Mouse (Mus musculus): ENCODE data around the gene Pklr.
"Not testable (repeated sequence)": the region's sequence is repeated elsewhere in the genome, so short reads cannot be mapped to it uniquely, and the experiment has no call there.

Pklr gene

DNA sequence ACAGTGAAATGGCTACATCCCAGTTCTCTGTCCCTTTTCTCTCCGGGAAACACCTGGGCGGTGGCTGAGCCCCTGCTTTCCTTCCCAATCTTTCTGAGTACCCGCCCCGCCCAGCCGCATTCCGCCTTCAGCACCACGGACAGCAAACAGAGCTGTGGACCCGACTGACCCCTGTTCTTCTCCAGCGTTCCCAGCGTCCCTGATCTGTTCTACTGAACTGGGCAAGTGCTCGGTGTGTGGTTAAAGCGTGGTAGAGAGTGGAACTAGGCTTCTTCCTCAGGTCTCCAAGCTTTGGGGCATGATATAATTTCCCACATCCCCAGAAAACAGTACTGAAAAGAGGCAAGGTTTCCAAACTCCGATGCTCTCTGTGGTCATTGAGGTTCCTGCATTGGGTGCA, 23.3 kb downstream of the Pklr start:
- in situ Hi-C loops (cut with MboI; ENCODE audit: low pct_unique_long_range_greater_than_20kb in 1 of 2, low sequenced_read_pairs in 2 of 2, unreplicated experiment in 1 of 2): no loop called here

DNA sequence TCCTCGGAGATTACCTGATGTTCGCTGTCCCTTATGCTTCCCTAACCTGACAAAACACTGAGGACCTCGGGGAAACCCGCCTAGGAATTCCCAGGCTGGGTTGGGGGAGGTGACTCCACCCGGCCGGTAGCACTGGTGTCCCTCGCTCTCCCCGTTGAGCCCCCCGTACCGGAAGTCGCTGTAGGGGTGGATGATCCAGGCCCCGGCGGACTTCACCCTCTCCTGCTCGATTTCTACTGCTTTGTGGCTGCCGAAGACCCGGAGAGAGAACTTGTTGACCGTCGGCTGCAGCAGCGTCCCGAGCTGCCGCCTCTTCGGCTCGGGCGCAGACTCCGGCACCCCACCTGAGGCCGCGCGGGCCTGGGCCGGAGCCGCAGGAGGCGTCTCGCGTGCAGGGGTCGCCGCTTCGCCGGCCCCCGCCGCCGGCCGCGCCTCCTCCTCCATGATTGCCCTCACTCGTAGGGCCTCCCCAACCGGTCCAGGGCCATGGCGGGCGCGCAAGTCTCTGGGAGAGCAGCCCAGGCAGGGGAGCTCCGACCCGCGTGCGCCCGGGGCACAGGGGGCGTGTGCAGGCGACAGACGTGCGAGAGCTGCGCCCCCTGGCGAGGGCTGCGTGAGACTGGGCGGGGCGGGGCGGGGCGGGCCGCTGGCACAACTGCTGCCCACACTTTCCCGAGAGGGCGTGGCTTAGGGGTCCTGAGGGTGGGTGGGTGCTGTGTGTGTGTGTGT, 23.8 kb downstream of the Pklr start, which contains the start of gene Hcn3:
Gene Hcn3 (minus strand): TSS at position 581 of the 729 bp plus-strand sequence.
- in situ Hi-C loops (cut with MboI; ENCODE audit: low pct_unique_long_range_greater_than_20kb in 1 of 2, low sequenced_read_pairs in 2 of 2, unreplicated experiment in 1 of 2): no loop called here

GRCm38 (mm10) chr3:89161207-89161606, 25.3 kb downstream of the Pklr start:
- in situ Hi-C loops (cut with MboI; ENCODE audit: low pct_unique_long_range_greater_than_20kb in 1 of 2, low sequenced_read_pairs in 2 of 2, unreplicated experiment in 1 of 2): not testable (repeated sequence)

DNA sequence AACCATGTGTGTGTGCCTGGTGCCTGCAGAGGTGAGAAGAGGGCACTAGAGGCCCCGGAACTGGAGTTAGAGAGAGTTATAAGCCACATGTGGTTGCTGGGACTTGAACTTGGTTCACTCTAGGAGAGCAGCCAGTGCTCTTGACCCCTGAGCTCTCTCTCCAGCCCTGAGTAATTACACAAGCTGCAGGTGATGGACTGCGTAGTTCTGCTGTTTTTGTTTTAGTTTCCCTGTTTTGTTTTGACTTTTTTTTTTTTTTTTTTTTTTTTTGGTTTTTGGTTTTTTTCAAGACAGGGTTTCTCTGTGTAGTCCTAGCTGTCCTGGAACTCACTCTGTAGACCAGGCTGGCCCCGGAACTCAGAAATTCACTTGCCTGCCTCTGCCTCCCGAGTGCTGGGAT, 25.8 kb downstream of the Pklr start:
- in situ Hi-C loops (cut with MboI; ENCODE audit: low pct_unique_long_range_greater_than_20kb in 1 of 2, low sequenced_read_pairs in 2 of 2, unreplicated experiment in 1 of 2): no loop called here

DNA sequence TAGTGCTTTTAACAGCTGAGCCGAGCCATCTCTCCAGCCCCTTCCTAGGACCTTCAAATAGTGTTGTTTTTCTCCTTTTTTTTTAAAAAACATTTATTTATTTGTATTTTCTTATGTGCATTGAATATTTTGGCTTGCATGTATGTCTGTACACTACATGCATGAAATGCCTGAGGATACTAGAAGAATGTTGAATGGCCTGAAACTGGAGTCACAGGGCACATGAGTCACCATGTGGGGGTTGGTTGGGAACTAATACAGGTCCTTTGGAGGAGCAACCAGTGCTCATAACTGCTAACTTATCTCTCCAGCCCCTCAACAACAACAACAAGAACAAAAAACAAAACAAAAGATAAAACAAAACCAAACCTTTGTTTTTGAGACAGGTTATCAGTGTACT, 27.2 kb downstream of the Pklr start:
- in situ Hi-C loops (cut with MboI; ENCODE audit: low pct_unique_long_range_greater_than_20kb in 1 of 2, low sequenced_read_pairs in 2 of 2, unreplicated experiment in 1 of 2): no loop called here

GRCm38 (mm10) chr3:89163643-89164245, 27.8 kb downstream of the Pklr start:
- in situ Hi-C loops (cut with MboI; ENCODE audit: low pct_unique_long_range_greater_than_20kb in 1 of 2, low sequenced_read_pairs in 2 of 2, unreplicated experiment in 1 of 2): no loop called here

- in situ Hi-C loops (cut with MboI; ENCODE audit: low pct_unique_long_range_greater_than_20kb in 1 of 2, low sequenced_read_pairs in 2 of 2, unreplicated experiment in 1 of 2): no loop called here
Measured at GRCm38 (mm10) chr3:89164506-89165267, 28.7 kb downstream of the Pklr start, which contains the start of gene Clk2. Gene Clk2, plus strand, starts transcription at chr3:89164795.

GRCm38 (mm10) chr3:89165268-89165870, 29.4 kb downstream of the Pklr start:
- in situ Hi-C loops (cut with MboI; ENCODE audit: low pct_unique_long_range_greater_than_20kb in 1 of 2, low sequenced_read_pairs in 2 of 2, unreplicated experiment in 1 of 2): no loop called here

DNA sequence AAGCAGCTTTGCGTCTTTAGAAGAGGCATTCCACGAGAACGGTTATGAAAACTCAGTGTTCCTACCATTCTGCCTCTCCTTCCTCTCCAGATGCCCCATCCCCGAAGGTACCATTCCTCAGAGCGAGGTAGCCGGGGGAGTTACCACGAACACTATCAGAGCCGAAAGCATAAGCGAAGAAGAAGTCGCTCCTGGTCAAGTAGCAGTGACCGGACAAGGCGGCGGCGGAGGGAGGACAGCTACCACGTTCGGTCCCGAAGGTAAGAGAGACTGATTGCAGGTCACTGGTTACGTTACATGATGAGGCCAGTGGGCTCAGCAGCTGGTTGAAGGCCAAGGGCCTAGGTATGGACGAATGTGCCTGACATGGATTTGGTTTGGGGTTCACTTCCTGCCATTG, 31.0 kb downstream of the Pklr start:
- in situ Hi-C loops (cut with MboI; ENCODE audit: low pct_unique_long_range_greater_than_20kb in 1 of 2, low sequenced_read_pairs in 2 of 2, unreplicated experiment in 1 of 2): no loop called here

- in situ Hi-C loops (cut with MboI; ENCODE audit: low pct_unique_long_range_greater_than_20kb in 1 of 2, low sequenced_read_pairs in 2 of 2, unreplicated experiment in 1 of 2): no loop called here
Measured at GRCm38 (mm10) chr3:89174844-89175243, 38.9 kb downstream of the Pklr start.

GRCm38 (mm10) chr3:89175544-89175943, 39.6 kb downstream of the Pklr start:
- in situ Hi-C loops (cut with MboI; ENCODE audit: low pct_unique_long_range_greater_than_20kb in 1 of 2, low sequenced_read_pairs in 2 of 2, unreplicated experiment in 1 of 2): no loop called here

DNA sequence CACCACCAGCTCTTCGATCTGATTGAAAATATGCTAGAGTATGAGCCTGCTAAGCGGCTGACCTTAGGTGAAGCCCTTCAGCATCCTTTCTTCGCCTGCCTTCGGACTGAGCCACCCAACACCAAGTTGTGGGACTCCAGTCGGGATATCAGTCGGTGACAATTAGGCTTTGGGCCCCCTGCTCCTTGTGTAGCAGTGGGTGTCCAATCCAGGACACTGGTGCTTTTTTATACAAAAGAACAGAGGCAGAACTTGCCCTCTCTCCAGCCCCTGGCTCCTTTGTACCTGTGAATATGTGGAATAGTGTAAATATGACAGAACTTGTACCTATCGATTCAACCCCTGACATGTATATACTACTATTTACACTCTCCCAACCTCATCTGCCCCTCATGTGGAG, 40.5 kb downstream of the Pklr start:
- in situ Hi-C loops (cut with MboI; ENCODE audit: low pct_unique_long_range_greater_than_20kb in 1 of 2, low sequenced_read_pairs in 2 of 2, unreplicated experiment in 1 of 2): no loop called here

- in situ Hi-C loops (cut with MboI; ENCODE audit: low pct_unique_long_range_greater_than_20kb in 1 of 2, low sequenced_read_pairs in 2 of 2, unreplicated experiment in 1 of 2): no loop called here
Measured at GRCm38 (mm10) chr3:89177242-89178106, 41.5 kb downstream of the Pklr start, which contains the start of gene Scamp3. Gene Scamp3, plus strand, starts transcription at chr3:89177473.

DNA sequence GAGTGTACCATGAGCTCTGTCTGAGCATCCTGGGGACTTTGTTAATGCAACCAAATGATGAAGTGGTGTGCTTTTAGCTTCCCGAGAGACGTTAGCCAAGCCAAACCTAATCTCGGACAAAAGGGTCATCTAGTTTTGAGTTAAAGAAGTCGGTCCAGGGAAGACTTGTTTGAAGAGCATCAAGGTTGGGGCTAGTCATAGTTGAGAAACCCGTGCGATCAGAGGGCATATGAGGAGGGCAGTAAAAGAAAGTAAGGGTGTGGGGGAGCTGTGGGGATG, 42.1 kb downstream of the Pklr start:
- in situ Hi-C loops (cut with MboI; ENCODE audit: low pct_unique_long_range_greater_than_20kb in 1 of 2, low sequenced_read_pairs in 2 of 2, unreplicated experiment in 1 of 2): no loop called here

DNA sequence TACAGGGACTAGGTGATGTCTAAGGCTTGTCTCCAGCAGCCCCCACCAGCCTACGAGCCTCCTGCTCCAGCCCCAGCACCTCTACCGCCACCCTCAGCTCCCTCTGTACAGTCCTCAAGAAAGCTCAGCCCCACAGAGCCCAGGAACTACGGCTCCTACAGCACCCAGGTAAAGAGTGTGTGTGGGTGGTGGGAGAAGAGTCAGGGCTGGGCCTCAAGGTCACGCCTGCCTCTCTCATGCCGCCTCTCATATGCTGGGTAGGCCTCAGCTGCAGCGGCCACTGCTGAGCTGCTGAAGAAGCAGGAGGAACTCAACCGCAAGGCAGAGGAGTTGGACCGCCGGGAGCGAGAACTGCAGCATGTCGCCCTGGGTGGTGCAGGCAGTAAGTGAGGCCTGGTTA, 43.1 kb downstream of the Pklr start:
- in situ Hi-C loops (cut with MboI; ENCODE audit: low pct_unique_long_range_greater_than_20kb in 1 of 2, low sequenced_read_pairs in 2 of 2, unreplicated experiment in 1 of 2): no loop called here

DNA sequence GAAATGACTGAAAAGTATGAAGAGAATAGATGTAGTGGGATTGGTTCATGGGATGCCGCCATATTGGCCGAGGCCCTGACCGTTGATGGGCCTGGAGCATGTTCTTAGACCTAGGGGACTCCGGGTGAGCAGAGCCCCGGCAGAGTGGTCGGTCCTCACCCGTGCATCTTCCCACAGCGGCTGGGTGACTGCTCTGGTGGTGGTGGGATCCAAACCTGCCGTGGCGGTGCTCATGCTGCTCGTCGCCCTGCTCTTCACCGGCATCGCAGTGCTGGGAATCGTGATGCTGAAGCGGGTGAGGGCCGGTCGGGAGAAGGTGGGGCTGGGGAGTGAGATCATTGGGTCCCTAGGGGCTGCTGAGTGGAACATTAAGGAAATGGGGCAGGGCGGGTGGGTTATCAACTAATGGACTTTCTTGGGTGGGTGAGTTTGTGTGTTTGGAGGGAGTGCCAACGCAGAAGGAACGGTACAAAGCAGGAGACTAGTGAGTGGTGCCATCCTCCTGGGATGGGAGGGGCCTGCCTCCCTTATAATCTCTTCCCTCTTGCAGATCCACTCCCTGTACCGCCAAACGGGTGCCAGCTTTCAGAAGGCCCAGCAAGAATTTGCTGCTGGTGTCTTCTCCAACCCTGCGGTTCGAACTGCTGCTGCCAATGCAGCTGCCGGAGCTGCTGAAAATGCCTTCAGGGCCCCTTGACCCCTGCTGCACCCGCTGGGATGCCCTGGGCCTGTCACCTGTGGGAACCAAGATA, 46.0 kb downstream of the Pklr start:
- in situ Hi-C loops (cut with MboI; ENCODE audit: low pct_unique_long_range_greater_than_20kb in 1 of 2, low sequenced_read_pairs in 2 of 2, unreplicated experiment in 1 of 2): no loop called here

DNA sequence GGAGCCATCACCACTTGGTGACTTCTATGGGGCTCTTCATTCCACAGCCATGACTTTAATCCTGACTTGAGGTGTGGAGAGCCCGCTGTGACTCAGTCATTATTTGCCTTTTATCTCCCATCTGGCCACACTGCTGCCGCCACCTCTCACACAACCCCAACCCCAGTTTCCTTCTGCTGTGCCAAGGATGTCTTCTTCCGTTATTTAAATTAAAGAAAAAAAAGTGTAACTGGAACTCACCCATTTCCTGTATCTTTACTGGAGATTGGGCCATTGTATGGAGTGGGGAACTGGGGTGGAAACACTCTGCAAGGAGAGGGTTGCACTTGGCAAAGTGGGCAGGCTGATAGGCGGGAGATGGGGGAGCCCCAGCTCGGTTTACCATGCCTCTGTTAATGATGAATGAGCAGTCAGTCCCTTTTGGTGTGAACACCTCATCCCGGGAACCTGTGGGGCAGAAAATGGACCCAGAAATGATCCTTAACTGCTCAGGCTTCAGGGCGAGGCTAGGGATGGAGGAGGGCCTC, 46.7 kb downstream of the Pklr start:
- in situ Hi-C loops (cut with MboI; ENCODE audit: low pct_unique_long_range_greater_than_20kb in 1 of 2, low sequenced_read_pairs in 2 of 2, unreplicated experiment in 1 of 2): no loop called here

Measured in mouse embryonic stem cell (cell line).